Mouse (Mus musculus) heart, adult 2 months (tissue): ENCODE data around the gene Daam1.

ENCODE experiments used
- CTCF ChIP-seq: fragments of 200-600 bp; IDR thresholded peaks from 2 replicates; pipeline ENCODE4 v1.8.1; 2022; ENCODE audit warnings: antibody characterized with exemption, mild to moderate bottlenecking, moderate library complexity
- POLR2A ChIP-seq: fragments of 200-500 bp; IDR thresholded peaks from 2 replicates; pipeline ENCODE4 v1.6.1; 2011; ENCODE audit warnings: mild to moderate bottlenecking, low read depth, low read length, control low read depth; ENCODE audit not compliant: insufficient read depth

GRCm38 (mm10) chr12:71830607-71831257 lies at the start of gene Daam1:
- TF ChIP-seq CTCF (peak; percentile 56), POLR2A (peak; percentile 99)
